Mouse (Mus musculus) G1E (cell line): ENCODE measurements around the gene Itpk1.

Source experiments
- CTCF ChIP-seq: IDR thresholded peaks from 2 replicates; pipeline ENCODE4 v1.5.1; 2012; ENCODE audit warnings: low read depth, low read length, inconsistent platforms, mixed read lengths
- GATA1 ChIP-seq: IDR thresholded peaks from 2 replicates; pipeline ENCODE4 v1.6.1; 2012; ENCODE audit warnings: borderline replicate concordance, low read length, inconsistent platforms, mixed read lengths
- POLR2AphosphoS5 ChIP-seq: IDR thresholded peaks from 2 replicates; pipeline ENCODE4 v1.6.1; 2012; ENCODE audit warnings: low read depth, low read length, inconsistent platforms; ENCODE audit not compliant: insufficient replicate concordance

DNA sequence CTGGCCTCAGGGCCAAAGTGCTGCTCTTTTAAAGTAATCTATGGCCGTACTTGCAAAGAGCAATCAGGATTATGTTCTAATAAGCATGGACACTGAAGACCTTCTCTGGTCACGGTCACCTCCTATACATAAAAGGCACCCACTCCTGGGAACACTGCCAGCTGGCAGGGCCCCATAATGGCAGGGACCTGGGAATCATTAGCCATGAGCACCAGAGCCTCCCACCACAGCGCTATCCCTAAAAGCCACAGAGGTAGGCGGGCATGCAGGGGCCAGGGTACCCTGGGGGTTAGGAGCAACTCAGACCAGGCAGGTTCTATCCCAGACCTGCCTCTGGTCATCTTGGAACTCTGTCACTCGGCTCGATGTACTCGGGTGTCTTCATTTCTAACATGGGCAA lies 104.9 kb downstream of the Itpk1 start:
- TF ChIP-seq CTCF (no peak), GATA1 (no peak), POLR2AphosphoS5 (no peak)
